Mouse (Mus musculus): ENCODE measurements around the gene Zbtb20.

DNA sequence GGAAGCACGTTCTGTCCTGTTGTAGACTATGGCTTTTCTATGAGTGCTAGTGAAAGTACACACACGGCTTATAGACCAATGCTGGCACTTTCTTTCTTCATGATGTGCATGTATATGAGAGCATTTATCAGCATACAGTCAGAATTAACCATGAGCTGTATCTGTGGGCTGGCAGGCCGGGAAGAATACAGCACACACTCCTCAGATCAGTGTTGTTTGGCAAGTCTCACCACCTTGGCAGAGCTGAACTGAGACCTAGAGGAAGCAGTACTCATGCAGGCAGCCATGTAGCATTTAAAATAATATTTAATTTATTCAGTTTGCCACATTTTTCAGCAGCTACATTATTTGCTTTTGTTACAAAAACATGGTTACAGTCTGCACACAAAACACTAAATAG is 214.5 kb downstream of the Zbtb20 start:
- TF ChIP-seq CTCF (IDR thresholded peaks at IDR 0.05; ENCODE audit: extremely low read depth, insufficient read length, insufficient replicate concordance, low read depth, low read length) (no peak), POLR2A (IDR thresholded peaks at IDR 0.05; ENCODE audit: low read depth, low read length) (no peak)

Measured in small intestine, adult 2 months (tissue).